Mouse (Mus musculus) spleen, postnatal 10 days (tissue): ENCODE results near the gene Cyp4a12b.
"Not testable (repeated sequence)": the region's sequence is repeated elsewhere in the genome, so short reads cannot be mapped to it uniquely, and the experiment has no call there.

Experiments
- DNase-seq, 2 experiments: peaks; one replicate each; pipeline ENCODE4 v3.0.0; 2021 to 2022; ENCODE audit warnings: low spot score in 2 of 2

Cyp4a12b gene

GRCm38 (mm10) chr4:115411324-115411723, at the start of gene Cyp4a12b:
TSS of gene Cyp4a12b (plus strand) at chr4:115411624.
- not testable (repeated sequence) for DNase-seq

- DNase-seq, result not testable (repeated sequence)
Observed at GRCm38 (mm10) chr4:115365624-115366023, 45.8 kb upstream of the Cyp4a12b start.

- not testable (repeated sequence) for DNase-seq
Observed at GRCm38 (mm10) chr4:115368067-115368466, 43.4 kb upstream of the Cyp4a12b start.

GRCm38 (mm10) chr4:115396256-115396655, 15.2 kb upstream of the Cyp4a12b start:
- not testable (repeated sequence) for DNase-seq

- not testable (repeated sequence) for DNase-seq
Observed at GRCm38 (mm10) chr4:115396950-115397349, 14.5 kb upstream of the Cyp4a12b start.

GRCm38 (mm10) chr4:115450577-115451137, 39.2 kb downstream of the Cyp4a12b start:
- DNase-seq, result no peak

- DNase-seq, result no peak
Observed at GRCm38 (mm10) chr4:115452304-115452703, 40.9 kb downstream of the Cyp4a12b start, which contains the start of gene Cyp4a30b. TSS of gene Cyp4a30b (plus strand) at chr4:115452604.

- DNase-seq, result not testable (repeated sequence)
Observed at GRCm38 (mm10) chr4:115473585-115473984, 62.2 kb downstream of the Cyp4a12b start.

- not testable (repeated sequence) for DNase-seq
Observed at GRCm38 (mm10) chr4:115476051-115476450, 64.6 kb downstream of the Cyp4a12b start.

GRCm38 (mm10) chr4:115481006-115481652, 69.7 kb downstream of the Cyp4a12b start:
- no peak for DNase-seq
